Mouse (Mus musculus) heart, embryonic 10.5 days (tissue): ENCODE measurements at regions not wholly inside any gene's neighbourhood (a gene's known extent, or its start where the extent isn't known, plus 50 kb on each side); places are given as distances from the start of the nearest gene placed in this dataset.

Experiments used
- DNase-seq: peaks from one replicate; pipeline ENCODE4 v3.0.0-alpha.2; 2017; ENCODE audit warnings: low spot score
- H3K27ac ChIP-seq: fragments of 300-500 bp; sonication (generic); 2 replicates; pipeline ENCODE4 v1.5.1; 2016; ENCODE audit warnings: mild to moderate bottlenecking
- H3K27me3 ChIP-seq: fragments of 300-500 bp; sonication (generic); 2 replicates; pipeline ENCODE4 v1.6.1; 2016; ENCODE audit warnings: mild to moderate bottlenecking; ENCODE audit not compliant: poor library complexity, insufficient read depth, severe bottlenecking
- H3K36me3 ChIP-seq: fragments of 300-500 bp; sonication (generic); 2 replicates; pipeline ENCODE4 v1.6.1; 2016; ENCODE audit warnings: mild to moderate bottlenecking, moderate library complexity
- H3K4me1 ChIP-seq: fragments of 300-500 bp; sonication (generic); 2 replicates; pipeline ENCODE4 v1.6.1; 2016; ENCODE audit warnings: mild to moderate bottlenecking
- H3K4me3 ChIP-seq: fragments of 300-500 bp; sonication (generic); 2 replicates; pipeline ENCODE4 v1.5.1; 2016; ENCODE audit warnings: mild to moderate bottlenecking, moderate library complexity
- H3K9me3 ChIP-seq: fragments of 300-500 bp; sonication (generic); 2 replicates; pipeline ENCODE4 v1.6.1; 2016; ENCODE audit warnings: mild to moderate bottlenecking, moderate library complexity
- WGBS: fragments of 180-500 bp; shearing (Covaris S2); methylation state at CpG from one replicate; pipeline ENCODE4 v1.1.7; 2016; 5-methylcytosine and 5-hydroxymethylcytosine counted together

- H3K4me3 ChIP-seq, result no peak overlapping the region
- peaks cover 11% of the 10 kb centered on the region; the same call in 1 of the 2 replicates for H3K4me1 ChIP-seq
- H3K36me3 ChIP-seq, result no peaks in the 10 kb centered on the region
- no peaks in the 10 kb centered on the region for H3K9me3 ChIP-seq
- no peak for DNase-seq
- no peaks in the 10 kb centered on the region for H3K27me3 ChIP-seq
- H3K27ac ChIP-seq, result no peak overlapping the region
- WGBS, result 30% methylated on average over 4 of the region's 4 CpGs
Measured at GRCm38 (mm10) chr7:71289702-71290101, 61.6 kb downstream of the Gm10295 start.

- WGBS, result 44% methylated on average over 5 of the region's 5 CpGs
Measured at GRCm38 (mm10) chr7:71289266-71289665, 62.0 kb downstream of the Gm10295 start.

GRCm38 (mm10) chr7:71287441-71287840, 63.8 kb downstream of the Gm10295 start:
- no peak for DNase-seq
- Histone ChIP-seq H3K4me3 (no peak overlapping the region), H3K9me3 (no peaks in the 10 kb centered on the region), H3K36me3 (no peaks in the 10 kb centered on the region), H3K27me3 (no peaks in the 10 kb centered on the region), H3K27ac (no peak overlapping the region), H3K4me1 (peaks cover 11% of the 10 kb centered on the region; the same call in 1 of the 2 replicates)
- WGBS, result 84% methylated on average over 7 of the region's 7 CpGs

More at GRCm38 (mm10) chr7:71289266-71289665, 62.0 kb downstream of the Gm10295 start:
- peaks cover 11% of the 10 kb centered on the region; the same call in 1 of the 2 replicates for H3K4me1 ChIP-seq
- no peaks in the 10 kb centered on the region for H3K9me3 ChIP-seq
- H3K27me3 ChIP-seq, result no peaks in the 10 kb centered on the region
- H3K36me3 ChIP-seq, result no peaks in the 10 kb centered on the region
- no peak for DNase-seq
- H3K4me3 ChIP-seq, result no peak overlapping the region
- no peak overlapping the region for H3K27ac ChIP-seq

GRCm38 (mm10) chr7:71284246-71284645, 67.0 kb downstream of the Gm10295 start:
- Histone ChIP-seq H3K9me3 (no peaks in the 10 kb centered on the region), H3K36me3 (no peaks in the 10 kb centered on the region), H3K27ac (no peak overlapping the region), H3K27me3 (no peaks in the 10 kb centered on the region), H3K4me3 (no peak overlapping the region), H3K4me1 (peaks cover 6% of the 10 kb centered on the region; the same call in 1 of the 2 replicates)
- DNase-seq, result no peak

- DNase-seq, result no peak
- H3K4me3 ChIP-seq, result no peak overlapping the region
- H3K27ac ChIP-seq, result no peak overlapping the region
- WGBS, result 76% methylated on average over 3 of the region's 3 CpGs
- H3K36me3 ChIP-seq, result no peaks in the 10 kb centered on the region
- H3K27me3 ChIP-seq, result no peaks in the 10 kb centered on the region
- no peaks in the 10 kb centered on the region for H3K4me1 ChIP-seq
- H3K9me3 ChIP-seq, result no peaks in the 10 kb centered on the region
Measured at GRCm38 (mm10) chr7:71283419-71283818, 67.9 kb downstream of the Gm10295 start.

- H3K36me3 ChIP-seq, result no peaks in the 10 kb centered on the region
- H3K4me3 ChIP-seq, result no peak overlapping the region
- WGBS, result 77% methylated on average over 8 of the region's 8 CpGs
- no peak for DNase-seq
- H3K27me3 ChIP-seq, result no peaks in the 10 kb centered on the region
- no peaks in the 10 kb centered on the region for H3K9me3 ChIP-seq
- H3K4me1 ChIP-seq, result no peaks in the 10 kb centered on the region
- no peak overlapping the region for H3K27ac ChIP-seq
Measured at GRCm38 (mm10) chr7:71266101-71266500, 85.2 kb downstream of the Gm10295 start.

GRCm38 (mm10) chr7:71264115-71264514, 87.2 kb downstream of the Gm10295 start:
- Histone ChIP-seq H3K9me3 (no peaks in the 10 kb centered on the region), H3K27ac (no peak overlapping the region), H3K27me3 (no peaks in the 10 kb centered on the region), H3K4me1 (no peaks in the 10 kb centered on the region), H3K36me3 (no peaks in the 10 kb centered on the region), H3K4me3 (no peak overlapping the region)
- DNase-seq, result no peak
- WGBS, result 72% methylated on average over 1 of the region's 1 CpGs

GRCm38 (mm10) chr7:71249669-71250068, 101.6 kb downstream of the Gm10295 start:
- H3K9me3 ChIP-seq, result no peaks in the 10 kb centered on the region
- no peaks in the 10 kb centered on the region for H3K36me3 ChIP-seq
- 54% methylated on average over 2 of the region's 2 CpGs for WGBS
- no peak overlapping the region for H3K4me3 ChIP-seq
- DNase-seq, result no peak
- H3K4me1 ChIP-seq, result no peaks in the 10 kb centered on the region
- peaks cover 29% of the 10 kb centered on the region; the same call in 1 of the 2 replicates for H3K27me3 ChIP-seq
- H3K27ac ChIP-seq, result no peak overlapping the region

GRCm38 (mm10) chr7:71249216-71249615, 102.1 kb downstream of the Gm10295 start:
- Histone ChIP-seq H3K36me3 (no peaks in the 10 kb centered on the region), H3K27me3 (peaks cover 34% of the 10 kb centered on the region; the same call in 1 of the 2 replicates), H3K4me1 (no peaks in the 10 kb centered on the region), H3K9me3 (no peaks in the 10 kb centered on the region), H3K27ac (no peak overlapping the region), H3K4me3 (no peak overlapping the region)
- DNase-seq, result no peak
- 69% methylated on average over 5 of the region's 5 CpGs for WGBS

GRCm38 (mm10) chr7:71247922-71248321, 103.4 kb downstream of the Gm10295 start:
- Histone ChIP-seq H3K4me1 (no peaks in the 10 kb centered on the region), H3K36me3 (no peaks in the 10 kb centered on the region), H3K9me3 (no peaks in the 10 kb centered on the region), H3K4me3 (no peak overlapping the region), H3K27ac (no peak overlapping the region), H3K27me3 (peaks cover 34% of the 10 kb centered on the region; the same call in 1 of the 2 replicates)
- WGBS, result 78% methylated on average over 5 of the region's 5 CpGs
- DNase-seq, result no peak

GRCm38 (mm10) chr7:71242379-71242911, 108.8 kb downstream of the Gm10295 start:
- H3K27ac ChIP-seq, result no peak overlapping the region
- no peaks in the 10 kb centered on the region for H3K9me3 ChIP-seq
- no peak for DNase-seq
- H3K4me1 ChIP-seq, result peaks cover 15% of the 10 kb centered on the region; the same call in 1 of the 2 replicates
- no peak overlapping the region for H3K4me3 ChIP-seq
- 76% methylated on average over 2 of the region's 2 CpGs for WGBS
- H3K27me3 ChIP-seq, result peaks cover 39% of the 10 kb centered on the region; the same call in 1 of the 2 replicates
- H3K36me3 ChIP-seq, result no peaks in the 10 kb centered on the region

- DNase-seq, result no peak
- H3K4me1 ChIP-seq, result peaks cover 32% of the 10 kb centered on the region
- H3K9me3 ChIP-seq, result no peaks in the 10 kb centered on the region
- no peaks in the 10 kb centered on the region for H3K36me3 ChIP-seq
- no peak overlapping the region for H3K4me3 ChIP-seq
- WGBS, result 13% methylated on average over 3 of the region's 3 CpGs
- peaks cover 13% of the 10 kb centered on the region; the same call in 1 of the 2 replicates for H3K27me3 ChIP-seq
- no peak overlapping the region for H3K27ac ChIP-seq
Measured at GRCm38 (mm10) chr7:71239207-71239606, 112.1 kb downstream of the Gm10295 start.

- Histone ChIP-seq H3K4me3 (no peak overlapping the region), H3K4me1 (peaks cover 37% of the 10 kb centered on the region), H3K9me3 (no peaks in the 10 kb centered on the region), H3K36me3 (no peaks in the 10 kb centered on the region), H3K27ac (peak overlapping the region; percentile 36; the same call in 1 of the 2 replicates), H3K27me3 (no peaks in the 10 kb centered on the region)
- 56% methylated on average over 1 of the region's 1 CpGs for WGBS
- DNase-seq, result no peak
Measured at GRCm38 (mm10) chr7:71236334-71236733, 115.0 kb downstream of the Gm10295 start.
